Mouse (Mus musculus) right cerebral cortex, adult 18-20 months (tissue): Measurements from ENCODE around the gene Serpinb1b.
"Not testable (repeated sequence)": the region's sequence is repeated elsewhere in the genome, so short reads cannot be mapped to it uniquely, and the experiment has no call there.

Experiments used
- DNase-seq: peaks from one replicate; pipeline ENCODE4 v3.0.0; 2022; ENCODE audit warnings: mixed read lengths

The Serpinb1b gene

DNA sequence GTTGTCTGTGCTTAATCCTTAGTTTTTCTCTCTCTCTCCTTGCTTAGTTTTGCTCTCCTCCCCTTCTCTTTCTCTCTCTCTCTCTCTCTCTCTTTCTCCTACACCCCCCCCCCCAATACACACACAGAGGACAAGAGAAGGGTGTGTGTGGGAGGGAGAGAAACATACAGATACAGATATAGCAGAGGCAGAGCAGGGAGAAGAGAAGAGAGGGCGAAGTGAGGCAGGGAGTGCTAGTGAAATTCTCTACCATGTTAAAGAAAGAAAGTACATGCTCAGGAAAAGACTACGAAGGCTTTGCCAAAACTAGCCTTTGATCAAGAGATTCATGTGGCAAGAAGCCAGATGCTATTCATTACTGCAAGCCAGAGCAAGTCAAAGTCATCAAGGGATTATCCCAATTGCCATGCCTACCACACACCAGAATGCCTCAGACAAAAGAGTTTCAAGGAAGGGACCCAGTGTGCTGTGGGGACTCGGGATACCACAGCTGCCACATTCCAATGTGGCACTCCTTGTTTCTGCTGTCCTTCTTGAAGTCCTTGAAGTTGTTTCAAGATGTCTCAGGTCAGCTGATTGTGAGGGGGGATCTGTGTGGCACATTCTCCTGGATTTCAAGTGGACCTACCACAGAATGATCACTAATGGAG is at the start of gene Serpinb1b:
Gene Serpinb1b (plus strand): TSS at position 520 of the 650 bp plus-strand sequence.
- no peak for DNase-seq

DNA sequence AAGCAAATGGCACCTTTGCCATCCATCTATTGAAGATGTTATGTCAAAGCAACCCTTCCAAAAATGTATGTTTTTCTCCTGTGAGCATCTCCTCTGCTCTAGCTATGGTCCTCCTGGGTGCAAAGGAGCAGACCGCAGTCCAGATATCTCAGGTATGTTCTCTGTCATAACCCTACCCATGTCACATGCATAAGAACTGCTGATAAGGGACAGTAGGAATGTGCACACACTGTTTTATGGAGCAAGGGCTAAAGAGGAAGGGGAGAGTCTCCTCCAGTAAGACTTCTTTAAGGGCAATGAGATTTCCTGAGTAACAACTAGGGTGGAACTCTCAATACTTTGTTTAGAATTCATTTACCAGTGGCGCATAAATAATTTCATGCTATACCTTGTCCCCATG is 48.9 kb upstream of the Serpinb1b start:
- not testable (repeated sequence) for DNase-seq

DNA sequence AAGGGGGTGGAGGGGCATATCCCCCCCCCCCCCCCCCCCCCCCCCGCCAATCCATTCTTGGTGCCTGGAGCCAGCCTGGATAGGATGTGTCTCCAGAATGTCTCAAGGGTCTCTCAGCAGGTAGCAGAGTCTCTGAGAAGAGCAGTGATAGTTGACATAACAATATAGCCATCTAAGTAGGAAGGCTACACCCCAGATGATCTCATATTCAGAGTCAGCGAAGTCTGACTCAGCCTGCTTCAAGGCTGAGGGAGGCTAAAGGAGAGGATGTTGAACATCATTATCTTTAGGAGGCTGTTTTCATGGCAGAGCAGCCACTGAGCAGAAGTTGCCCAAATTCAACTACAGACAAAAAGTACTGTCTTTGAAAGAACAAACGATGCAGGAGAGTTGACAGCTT is 48.1 kb upstream of the Serpinb1b start:
- no peak for DNase-seq

DNA sequence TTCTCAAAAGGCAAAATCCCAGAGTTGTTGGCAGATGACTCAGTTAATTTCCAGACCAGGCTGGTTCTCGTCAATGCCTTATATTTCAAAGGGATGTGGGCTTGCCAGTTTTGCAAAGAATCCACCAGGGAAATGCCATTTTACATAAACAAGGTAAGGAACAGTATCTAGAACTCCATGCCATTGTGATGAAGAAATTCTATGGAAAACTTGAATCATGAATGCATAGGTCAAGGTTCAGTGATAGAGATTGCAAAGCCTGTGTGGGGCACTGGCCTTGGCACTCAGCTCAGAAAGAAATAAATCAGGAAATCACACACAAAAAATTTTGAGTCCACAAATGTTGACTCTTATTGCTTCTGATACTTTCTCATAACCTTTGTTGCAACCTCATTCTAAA is 42.9 kb upstream of the Serpinb1b start:
- DNase-seq, result no peak

DNA sequence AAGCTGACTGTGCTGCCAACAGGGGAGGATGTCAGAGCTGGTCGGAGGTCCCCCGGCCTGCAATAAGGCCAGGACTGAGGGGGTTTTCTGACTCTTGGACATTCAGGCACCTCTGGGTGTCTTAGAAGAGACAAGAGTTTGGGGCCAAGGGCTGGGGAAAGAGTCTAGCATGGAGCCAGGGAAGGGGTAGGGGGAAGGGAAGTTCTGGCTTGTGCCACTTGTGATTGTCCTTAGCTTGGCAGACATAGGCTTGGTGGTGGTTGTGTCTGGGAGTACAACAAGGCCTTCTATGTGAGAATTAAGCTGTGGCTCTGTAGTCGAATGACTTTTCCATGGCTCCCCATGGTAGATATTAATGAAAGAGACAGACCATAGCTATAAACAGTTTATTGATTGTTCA is 34.8 kb upstream of the Serpinb1b start:
- DNase-seq, result no peak

DNA sequence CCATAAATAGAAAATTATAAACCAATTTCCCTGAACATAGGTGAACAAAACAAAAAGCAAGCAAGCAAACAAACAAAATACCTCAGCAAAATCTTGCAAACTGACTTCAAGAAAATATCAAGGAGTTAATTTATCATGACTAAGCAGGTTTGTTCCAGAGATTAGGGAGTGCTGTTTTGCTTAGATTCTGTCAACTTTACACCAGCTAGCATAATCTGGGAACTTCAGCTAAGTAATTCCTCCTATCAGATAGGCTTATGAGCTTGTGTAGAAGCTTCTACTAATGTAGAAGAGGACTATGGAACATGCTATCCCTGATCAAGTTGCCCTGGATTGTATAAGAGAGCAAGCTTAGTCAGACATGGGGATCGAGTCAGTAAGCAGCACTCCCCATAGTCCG is 31.1 kb upstream of the Serpinb1b start:
- DNase-seq, result no peak

DNA sequence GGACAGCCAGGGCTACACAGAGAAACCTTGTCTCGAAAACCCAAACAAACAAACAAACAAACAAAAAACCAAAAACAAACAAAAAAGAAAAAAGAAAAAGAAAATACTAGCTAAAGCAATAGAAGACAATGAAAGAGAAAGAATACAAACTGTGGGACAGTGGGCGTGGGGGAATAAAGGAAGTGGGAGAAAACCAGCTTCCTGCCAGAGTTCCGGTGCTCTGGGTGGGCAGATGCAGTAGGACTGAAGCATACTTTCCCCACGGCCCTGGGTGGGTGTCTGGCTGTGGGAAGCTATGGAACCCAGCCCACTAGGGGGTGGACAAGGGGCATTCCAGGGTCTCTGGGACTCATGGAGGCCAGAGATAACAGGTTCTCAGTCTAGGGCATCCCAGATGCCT is 30.2 kb upstream of the Serpinb1b start:
- no peak for DNase-seq

DNA sequence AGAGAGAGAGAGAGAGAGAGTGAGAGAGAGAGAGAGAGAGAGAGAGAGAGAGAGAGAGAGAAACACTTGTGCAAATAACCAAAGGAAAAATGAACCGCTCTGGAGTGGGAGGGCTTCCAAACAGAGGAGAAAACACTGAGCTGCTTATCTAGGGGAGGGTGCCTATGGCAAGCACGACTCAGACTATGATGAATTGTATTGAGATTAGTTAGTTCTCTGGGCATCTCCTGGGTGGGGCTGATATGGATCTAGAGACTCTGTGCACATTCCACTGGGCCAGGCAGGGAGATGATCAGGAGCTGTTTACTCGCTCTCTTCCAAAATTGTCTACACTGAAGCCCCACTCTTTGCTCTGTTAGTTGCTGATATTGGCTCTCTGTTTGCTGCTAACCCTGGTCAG is 26.7 kb upstream of the Serpinb1b start:
- DNase-seq, result no peak

DNA sequence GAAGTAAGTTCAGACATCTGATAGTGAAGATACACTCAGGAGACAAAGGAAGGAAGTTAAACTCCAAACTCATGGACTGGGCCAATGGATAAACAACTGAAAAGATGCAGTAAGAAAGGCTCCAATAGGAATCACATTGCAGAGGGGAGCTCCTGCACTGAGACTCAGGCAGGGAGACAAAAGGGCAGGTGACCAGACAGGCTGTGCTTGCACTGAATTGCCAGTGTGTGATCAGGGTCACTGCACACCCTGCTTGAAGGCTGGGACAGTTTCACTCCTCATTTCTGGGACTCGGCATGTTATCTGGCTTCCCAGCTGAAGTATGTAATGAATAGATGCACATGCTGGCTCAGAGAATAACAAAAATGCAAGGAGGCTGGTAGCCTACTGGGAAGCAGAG is 15.3 kb upstream of the Serpinb1b start:
- no peak for DNase-seq

DNA sequence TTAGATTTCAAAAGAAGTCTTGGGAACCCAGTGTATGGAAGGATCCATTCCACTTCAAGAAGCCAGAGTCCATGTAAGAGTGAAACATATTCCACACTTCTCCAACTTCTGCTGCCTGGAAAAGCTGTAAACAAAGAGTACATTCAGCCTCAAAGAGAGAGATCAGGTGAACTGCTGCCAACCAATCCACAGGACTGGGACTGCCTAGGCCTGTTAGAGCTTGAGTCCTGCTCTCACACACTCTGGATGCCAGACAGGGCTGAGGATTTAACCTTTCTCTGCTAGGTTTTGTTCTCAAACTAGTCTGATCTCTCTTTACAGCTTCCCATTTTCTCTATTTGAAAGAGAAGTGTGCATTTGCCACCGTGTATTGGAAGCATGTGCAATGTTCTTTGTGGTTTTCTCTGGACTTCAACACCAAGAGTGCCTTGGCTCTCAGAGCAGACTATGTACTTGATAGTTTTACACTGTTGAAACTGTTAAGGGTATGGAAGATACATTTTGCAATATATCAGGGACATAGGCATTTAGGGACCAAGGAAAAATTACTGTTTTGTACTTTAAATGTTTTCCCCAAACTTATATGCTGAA is 10.9 kb upstream of the Serpinb1b start:
- DNase-seq, result no peak

DNA sequence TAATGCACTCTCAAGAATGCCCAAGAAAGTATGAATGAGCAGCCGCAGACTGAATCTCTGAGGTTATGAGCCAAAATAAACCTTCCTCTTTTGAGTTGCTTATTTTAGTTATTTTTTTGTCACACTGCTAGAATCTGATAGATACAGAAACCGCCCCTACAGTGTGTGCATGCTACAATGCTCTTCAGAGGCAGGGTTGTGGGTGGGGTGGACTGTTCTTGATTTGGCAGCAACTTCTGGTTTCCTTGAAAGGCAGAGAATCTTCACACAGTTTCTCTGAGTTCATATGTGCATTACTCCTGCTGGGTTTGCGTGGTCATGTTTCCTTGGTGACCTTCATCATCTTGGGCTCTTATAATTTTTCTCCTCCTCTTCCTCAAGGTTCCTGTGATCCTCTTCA is 10.2 kb upstream of the Serpinb1b start:
- peak; percentile 59 for DNase-seq

DNA sequence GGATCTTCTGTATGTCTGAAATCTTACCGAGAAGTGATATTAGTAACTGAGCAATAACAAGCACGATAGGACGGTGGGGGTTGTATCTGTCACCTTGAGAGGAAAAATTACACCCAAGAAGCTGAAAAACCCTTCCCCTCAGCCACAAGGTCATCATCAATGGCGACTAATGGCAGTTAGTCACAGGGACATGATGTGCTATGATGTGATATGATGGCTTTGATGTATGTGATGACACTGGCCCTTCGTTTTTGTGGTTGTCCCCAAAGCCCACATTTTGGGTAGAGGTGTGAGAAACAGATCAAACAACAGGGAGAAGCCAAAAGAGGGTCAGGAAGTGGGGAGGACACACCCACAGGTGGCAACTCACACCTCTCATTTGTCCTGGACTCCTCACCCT is 6.6 kb upstream of the Serpinb1b start:
- no peak for DNase-seq

DNA sequence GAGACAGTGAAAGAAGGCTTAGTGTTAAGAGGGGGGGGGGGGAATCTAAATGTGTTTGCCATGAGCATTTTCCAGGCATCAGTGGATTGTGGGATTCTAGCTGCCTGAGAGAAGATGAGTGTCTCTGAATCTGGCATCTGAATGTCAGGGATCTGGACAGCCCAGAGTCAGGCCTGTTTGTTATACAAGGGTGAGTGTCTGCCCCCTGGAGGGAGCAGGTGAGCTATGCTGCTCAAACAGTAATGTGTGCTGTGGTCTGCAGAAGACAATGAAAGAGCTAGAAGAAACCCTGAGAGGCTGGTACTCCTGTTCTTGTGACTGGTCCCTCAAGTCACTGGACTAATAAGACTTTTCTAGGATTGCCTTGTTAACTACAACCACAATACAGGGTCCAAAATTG is 4.3 kb upstream of the Serpinb1b start:
- no peak for DNase-seq

DNA sequence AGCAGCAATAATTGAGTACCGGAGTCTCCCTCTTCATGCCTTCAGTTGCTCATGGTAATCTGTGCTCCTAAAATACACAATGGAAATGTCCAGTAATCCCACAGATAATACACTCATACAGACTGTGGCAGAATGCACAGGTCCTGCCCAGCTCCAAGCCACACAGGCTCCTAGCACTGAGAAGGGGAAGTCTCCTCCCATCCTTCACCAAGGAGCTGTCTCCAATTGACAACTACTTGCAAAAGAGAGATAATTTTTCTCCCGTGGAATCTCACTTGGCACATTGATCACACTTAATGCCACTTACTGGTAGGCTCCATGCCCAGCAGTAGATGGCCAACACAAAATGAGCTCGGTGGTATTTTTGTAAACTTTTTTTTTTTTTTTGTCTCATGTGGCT is 2.1 kb upstream of the Serpinb1b start:
- no peak for DNase-seq

DNA sequence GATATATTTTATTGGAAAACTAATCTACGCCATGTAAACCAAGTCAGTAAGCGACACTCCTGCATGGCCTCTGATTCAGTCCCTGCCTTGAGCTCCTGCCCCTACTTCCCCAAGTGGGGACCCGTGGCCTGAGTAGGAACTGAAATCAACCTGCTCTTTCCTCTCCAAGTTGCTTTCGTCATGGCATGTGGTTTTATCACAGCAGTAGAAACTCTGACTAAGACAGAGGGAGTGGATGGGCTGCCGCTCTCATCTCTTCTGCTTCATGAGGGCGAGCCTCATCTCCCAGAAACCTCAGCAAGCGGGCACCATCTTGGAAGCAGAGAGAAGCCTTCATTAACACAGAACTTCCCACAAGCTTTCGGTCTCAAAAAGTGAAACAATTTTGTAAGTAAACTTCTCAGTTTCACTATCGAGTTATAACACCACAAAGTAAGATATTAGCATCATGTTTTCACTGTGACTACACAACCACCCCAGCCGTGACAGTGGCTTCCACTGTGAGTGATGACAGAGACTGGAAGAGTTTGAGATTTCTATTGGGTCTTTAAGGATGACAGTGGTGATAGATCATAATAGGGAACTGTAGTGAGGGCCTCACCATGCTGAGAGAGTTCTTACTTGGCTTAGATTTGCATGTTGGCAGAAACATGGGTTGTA is 1.2 kb upstream of the Serpinb1b start:
- no peak for DNase-seq

DNA sequence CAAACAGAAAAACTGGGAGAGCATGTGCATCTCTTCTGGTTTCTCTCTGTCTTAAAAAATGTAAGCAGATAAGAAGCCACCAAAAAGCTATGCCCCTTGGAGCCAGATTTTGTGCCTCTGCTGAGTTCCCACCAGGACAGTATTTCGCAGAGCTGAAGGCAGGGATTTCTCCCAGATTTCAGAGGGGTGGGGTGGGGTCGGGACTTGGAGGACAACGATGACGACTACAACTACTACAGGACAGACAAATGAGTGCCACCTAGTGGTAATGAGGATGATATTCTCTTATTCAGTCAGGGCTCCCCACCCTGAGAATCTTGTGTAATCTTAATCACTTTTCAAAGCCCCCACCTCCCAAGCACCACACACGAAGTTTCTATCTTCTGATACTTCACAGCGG is 1.0 kb downstream of the Serpinb1b start:
- DNase-seq, result no peak

DNA sequence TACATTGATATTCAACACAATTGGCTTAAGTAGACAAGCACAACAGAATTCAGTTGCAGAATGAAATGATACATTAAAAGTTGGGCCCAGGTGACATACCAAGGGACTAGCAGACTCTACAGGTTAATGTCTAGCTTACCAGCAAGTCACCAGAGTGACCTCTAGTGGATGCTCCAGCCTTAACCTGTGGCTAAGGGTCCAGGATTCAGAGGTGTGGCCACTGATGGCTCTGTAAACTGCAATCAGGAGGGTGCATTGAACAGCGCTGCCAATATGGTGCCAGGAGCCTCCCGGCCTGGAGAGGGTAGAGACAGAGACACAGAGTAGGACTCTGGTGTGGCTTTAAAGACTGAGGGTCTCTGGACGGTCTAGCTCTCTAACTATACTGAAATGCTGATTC is 2.0 kb downstream of the Serpinb1b start:
- no peak for DNase-seq

DNA sequence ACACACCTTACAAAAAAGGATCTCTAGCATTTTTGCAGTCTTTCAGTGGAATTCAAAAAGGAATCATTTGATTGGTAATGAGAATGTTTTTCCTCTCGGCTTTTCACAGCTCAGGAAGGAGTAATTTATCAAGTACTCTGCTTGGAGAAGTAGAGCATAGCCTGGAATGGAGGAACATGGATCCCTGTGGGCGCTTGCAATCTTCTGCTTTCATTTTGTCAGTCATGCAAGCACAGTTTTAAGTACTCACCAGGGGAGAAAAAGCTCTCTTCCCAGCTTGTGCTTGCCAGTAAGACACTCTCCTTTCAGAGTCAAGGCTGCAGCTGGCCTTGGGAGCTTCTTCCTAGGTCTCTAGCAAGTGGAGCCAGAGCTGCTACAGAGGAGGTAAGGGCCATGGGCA is 5.5 kb downstream of the Serpinb1b start:
- no peak for DNase-seq

DNA sequence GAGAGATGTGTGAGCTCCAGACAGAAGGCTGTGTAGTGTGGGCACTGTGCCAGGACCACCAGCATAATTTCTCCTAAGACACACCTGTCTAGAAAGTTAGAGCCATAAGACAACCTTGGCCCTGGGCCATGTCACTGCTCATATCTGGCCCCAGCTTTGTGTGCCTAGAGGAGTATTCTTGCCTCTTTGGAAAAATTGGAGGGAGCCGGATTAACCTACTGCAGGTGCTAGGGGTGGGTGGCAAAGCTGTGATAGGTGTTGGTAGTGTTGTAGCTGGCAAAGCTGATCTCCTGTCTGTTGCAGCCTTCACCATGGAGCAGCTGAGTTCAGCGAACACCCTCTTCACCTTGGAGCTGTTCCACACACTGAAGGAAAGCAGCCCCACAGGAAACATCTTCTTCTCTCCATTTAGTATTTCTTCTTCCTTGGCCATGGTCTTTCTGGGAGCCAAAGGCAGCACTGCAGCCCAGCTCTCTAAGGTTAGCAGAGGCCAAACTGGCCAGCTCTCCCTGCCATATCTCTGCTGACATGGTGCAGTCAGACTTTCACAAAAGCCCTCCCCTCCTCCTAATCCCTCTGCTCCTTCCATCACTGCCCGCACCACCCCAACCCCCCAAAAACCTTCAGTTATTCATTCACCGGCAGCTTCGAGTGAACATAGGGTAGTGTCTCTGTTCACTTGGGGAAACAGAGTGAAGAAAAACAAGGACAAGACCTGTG is 6.8 kb downstream of the Serpinb1b start:
- no peak for DNase-seq

DNA sequence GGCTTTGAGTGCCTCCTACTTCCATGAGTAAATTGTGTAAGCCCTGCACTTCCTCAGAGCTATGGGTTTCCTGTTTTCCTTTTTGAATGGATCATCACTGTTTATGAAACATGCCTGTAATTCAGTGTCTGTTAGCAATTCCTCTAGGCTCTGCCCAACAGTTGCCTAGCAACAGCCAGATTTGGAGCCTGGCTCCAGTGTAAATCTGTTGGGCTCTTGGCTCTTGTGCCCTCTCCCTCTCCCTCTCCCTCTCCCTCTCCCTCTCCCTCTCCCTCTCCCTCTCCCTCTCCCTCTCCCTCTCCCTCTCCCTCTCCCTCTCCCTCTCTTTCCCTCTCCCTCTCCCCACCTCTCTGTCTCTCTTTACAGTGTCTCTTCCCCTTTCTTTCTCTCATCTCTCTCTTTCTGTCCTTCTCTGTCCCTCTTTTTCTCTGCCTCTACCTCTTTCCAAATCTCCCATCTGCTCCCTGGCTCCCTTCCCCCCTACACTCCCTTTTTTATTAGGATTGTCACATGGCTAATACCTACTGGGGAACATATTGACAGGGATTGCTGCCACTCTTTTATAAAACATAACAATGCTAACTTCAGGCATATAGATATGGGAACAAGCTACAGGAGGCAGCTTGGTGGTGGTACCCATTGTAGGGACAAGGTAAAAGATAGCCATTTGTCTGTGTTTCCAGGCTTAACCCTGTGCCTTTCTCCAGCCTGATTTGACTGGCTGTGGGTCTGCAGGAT is 7.5 kb downstream of the Serpinb1b start:
- peak; percentile 72 for DNase-seq

DNA sequence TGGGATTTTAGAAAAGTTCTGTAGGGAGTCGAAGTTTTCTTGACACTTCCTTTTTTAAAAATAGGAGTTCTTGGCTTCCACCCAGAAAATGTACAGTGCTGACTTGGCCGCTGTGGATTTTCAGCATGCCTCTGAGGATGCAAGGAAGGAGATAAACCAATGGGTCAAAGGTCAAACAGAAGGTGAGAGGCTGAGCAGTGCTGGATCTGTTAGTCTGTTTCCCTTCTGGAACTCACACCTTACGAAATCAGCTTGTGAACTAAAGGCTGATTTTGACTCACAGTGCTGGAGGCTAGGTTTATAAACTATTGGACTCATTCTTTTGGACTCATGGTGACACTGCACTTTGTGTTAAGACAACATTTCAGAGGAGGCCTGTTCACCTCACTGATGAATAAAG is 11.2 kb downstream of the Serpinb1b start:
- no peak for DNase-seq

DNA sequence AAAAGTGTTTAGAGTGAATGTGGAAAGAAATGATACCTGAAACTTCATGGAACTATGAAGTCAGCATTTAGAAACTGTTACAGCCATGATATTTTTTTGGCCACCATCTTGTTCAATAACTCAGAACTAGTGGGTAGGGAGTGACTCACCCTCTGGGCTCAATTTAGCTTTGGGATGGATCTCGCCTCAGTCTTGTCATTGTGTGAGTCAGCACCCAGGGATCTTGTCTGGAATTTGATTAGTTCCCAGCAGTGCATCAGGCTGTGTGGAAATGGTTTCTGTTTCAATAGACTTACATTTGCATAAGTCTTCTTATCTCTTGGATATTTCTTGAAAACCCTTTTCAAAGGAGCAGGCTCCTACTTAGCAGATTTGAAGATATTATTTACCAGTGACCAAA is 12.2 kb downstream of the Serpinb1b start:
- peak; percentile 84 for DNase-seq

DNA sequence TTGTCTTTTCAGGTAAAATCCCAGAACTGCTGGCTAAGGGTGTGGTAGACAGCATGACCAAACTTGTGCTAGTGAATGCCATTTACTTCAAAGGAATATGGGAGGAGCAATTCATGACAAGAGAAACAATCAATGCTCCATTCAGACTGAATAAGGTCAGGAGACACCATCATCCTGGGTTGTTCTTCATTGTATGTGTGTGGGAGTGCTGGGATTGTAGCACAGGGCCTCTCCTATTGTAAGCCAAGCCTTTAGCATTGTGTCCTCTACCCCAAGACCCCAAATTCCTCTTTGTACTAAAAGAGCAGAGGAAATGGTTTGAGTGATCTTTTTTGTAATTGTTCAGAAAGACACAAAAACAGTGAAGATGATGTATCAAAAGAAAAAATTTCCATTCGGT is 12.9 kb downstream of the Serpinb1b start:
- no peak for DNase-seq
